Mouse (Mus musculus) urinary bladder, adult 18-20 months (tissue): Measurements from ENCODE around the gene Stk4.
"Not testable (repeated sequence)": the region's sequence is repeated elsewhere in the genome, so short reads cannot be mapped to it uniquely, and the experiment has no call there.

Experiments used
- DNase-seq, 2 experiments: peaks; one replicate each; pipeline ENCODE4 v3.0.0; 2022; ENCODE audit warnings: low spot score in 2 of 2, mixed read lengths in 2 of 2

Gene Stk4

DNA sequence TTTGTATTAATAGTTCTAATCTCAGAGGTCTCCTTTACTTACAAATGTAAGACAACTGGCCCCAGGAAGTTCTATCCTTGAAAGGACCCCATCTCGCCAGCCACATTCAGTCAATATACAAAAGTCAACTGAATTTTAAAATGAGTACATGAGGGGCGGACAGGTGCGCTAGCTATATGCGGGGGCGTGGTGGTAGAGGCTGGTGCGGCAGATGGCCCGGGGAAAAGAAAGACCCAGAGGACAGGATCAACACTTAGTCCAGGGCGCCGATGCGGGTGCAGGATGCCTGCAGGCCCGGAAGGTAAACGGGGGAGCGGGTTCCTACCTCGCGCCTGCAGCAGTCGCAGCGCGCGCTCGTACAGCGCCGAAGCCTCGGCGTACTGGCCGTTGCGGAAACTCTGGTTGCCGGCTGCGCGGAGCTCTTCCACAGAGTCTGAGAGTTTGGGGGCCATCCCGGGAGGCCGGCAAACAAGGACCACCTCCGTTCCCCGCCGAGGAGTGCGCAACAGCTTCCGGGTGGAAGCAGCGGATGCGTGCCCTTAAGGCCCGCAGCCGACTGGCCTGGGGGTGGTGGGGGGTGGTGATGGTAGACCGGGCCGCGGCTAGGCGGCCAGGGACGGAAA lies at the start of gene Stk4:
Gene Stk4, plus strand, starts transcription at position 181 of the 623 bp plus-strand sequence.
- no peak for DNase-seq

- DNase-seq, result no peak
Observed at GRCm38 (mm10) chr2:164022104-164022503, 48.0 kb upstream of the Stk4 start.

DNA sequence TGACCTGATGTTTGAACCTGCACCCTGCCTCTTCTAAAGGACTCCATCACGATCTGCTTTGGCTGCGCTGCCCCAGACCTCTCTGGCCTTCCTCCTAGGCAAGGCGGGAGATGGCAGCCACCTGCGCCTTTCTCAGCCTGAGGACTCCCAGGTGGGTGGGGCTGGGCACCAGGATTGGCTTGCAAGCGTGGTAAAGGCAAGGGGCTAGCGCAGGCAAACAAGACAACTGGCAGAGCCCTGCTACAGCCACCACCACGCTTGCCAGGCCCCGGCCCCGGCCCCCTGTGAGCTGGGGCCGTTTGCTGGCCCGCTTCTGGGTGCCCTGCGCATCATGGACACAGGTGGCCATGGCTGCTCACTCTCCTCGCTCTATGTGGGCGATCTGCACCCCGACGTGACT lies 45.0 kb upstream of the Stk4 start, which contains the start of gene Pabpc1l:
Gene Pabpc1l, plus strand, starts transcription at position 301 of the 400 bp plus-strand sequence.
- DNase-seq, result no peak

DNA sequence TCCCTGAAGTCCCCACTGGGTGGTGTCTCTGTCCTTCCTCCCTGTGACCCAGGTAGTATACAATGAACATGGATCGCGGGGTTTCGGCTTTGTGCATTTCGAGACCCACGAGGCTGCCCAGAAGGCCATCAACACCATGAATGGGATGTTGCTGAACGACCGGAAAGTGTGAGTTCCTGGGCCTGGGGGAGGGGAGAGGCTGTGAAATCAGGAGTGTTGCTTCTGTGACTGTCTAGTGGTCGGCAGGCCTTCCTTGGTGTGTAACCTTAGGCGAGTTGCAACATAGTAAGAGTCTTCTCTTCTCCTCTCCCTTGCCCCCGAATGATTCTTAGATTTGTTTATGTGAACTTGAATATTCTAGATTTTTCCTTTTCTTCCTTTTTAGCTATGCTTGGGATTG lies 39.0 kb upstream of the Stk4 start:
- no peak for DNase-seq

DNA sequence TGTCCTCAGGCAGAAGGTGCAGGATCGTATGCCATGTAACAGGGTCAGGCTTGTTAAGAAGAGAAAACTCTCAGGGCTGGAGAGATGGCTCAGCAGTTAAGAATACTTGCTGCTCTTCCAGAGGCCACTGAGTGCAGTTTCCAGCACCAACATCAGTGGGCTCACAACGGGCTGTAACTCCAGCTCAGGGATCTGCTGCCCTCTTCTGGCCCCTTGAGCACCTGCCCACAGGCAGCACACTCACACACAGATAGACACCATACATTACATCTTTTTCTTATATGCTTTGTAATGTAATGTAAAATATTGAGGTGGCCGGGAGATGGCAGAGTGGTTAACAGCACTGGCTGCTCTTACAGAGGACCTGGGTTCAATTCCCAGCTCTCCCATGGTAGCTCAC lies 37.1 kb upstream of the Stk4 start:
- no peak for DNase-seq

DNA sequence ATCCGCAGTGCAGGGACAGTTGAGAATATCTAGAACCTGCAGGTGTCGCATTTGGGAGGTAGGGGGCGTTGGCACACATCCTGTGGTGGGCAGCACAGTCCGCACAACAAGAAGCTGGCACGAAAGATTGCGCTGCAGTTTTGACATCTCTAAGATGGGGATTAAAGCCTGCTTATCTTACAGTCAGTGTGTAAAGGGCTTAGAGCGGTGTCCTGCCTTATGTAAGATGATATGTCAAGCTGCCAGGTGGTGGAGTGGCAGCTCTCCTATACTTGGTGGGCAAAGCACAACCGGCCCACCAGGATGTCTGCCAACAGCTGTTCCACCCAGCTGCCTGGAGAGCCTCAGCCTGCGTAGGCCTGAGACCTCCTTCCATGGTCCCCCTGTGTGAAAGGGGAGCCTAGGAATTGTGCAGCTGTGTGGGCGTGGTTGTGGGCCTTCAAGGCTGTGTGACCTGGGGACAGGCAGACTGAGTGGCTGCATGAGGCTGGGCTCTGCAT lies 33.6 kb upstream of the Stk4 start:
- DNase-seq, result no peak

DNA sequence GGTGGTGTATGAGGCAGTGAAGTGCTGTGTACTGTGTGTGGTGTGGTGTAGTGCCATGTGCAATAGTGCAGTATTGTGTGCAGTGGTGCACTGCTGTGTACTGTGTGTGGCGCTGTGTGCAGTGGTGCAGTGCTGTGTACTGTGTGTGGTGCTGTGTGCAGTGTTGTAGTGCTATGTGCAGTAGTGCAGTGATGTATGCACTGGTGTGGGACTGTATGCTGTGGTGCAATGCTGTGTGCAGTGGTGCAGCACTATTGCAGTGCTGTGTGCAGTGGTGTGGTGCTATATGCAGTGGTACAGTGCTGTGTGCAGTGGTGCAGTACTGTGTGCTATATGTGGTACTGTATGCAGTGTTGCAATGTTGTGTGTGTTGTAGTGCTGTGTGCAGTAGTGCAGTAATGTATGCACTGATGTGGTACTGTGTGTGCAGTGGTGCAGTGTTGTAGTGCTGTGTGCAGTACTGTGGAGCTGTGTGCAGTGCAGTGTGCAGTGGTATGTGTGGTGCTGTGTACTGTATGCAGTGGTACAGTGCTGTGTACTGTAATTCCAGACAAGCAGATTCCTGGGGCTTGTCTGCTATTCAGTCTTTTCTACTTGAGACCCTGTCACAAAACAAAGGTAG lies 31.6 kb upstream of the Stk4 start:
- no peak for DNase-seq

DNA sequence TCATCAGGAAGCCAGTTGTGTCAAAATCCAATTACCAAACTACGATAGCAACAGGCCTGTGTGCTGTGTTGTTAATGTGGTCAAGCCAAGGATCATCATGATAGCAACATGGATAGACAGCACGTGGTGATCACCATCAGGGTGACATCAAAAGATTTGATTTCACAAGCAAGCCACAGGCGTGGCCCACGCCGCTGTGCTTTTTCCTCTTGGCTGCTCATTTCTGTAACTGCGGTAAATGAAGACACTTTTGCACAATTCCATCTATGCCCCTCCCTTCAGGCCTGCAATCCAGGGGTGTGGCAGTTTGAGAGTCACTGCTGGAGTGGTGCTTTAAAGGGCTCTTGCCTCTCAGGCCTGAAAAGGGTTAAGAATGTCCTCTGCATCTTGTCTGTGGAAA lies 29.2 kb upstream of the Stk4 start:
- DNase-seq, result no peak

DNA sequence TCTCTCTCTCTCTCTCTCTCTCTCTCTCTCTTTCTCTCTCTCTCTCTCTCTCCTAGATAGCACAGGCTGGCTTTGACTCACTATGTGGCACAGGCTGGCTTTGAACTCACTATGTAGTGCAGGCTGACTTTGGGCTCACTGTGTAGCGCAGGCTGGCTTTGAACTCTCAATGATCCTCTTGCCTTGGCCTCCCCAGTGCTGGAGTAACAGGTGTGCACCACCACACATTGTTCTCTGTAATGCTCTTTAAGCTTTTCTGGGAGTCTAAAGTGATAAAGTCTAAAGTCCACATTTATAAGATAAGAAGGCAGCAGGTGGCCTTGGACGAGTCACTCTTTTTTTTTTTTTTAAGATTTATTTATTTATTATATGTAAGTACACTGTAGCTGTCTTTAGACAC lies 28.6 kb upstream of the Stk4 start:
- DNase-seq, result no peak

DNA sequence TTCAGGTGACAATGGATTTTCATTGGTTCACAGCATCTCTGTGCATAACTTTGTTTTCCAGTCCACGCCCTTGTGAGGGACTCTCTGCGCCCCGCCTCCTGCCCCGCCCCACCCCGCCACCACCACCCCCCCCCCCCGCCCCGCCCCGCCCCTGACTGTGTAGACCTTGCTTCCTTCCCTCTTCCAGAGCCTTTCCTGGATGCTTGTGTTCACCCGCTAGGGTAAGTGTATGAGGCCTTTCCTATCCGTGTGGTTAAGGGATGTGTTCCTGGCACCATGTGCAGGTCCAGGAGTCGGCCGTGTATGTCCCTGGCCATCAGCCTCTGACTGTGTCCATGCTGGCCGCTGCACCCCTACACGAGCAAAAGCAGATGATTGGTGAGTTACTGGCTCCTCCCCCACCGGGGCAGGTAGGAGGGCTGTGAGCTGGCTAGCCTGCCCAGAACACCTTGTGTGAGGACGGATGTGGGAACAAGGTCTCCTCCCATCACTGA lies 22.9 kb upstream of the Stk4 start:
- peak in 1 of 2 experiments; percentile 34 for DNase-seq

GRCm38 (mm10) chr2:164053767-164054166 lies 16.4 kb upstream of the Stk4 start:
- DNase-seq, result no peak

GRCm38 (mm10) chr2:164054671-164055070 lies 15.5 kb upstream of the Stk4 start:
- DNase-seq, result no peak

DNA sequence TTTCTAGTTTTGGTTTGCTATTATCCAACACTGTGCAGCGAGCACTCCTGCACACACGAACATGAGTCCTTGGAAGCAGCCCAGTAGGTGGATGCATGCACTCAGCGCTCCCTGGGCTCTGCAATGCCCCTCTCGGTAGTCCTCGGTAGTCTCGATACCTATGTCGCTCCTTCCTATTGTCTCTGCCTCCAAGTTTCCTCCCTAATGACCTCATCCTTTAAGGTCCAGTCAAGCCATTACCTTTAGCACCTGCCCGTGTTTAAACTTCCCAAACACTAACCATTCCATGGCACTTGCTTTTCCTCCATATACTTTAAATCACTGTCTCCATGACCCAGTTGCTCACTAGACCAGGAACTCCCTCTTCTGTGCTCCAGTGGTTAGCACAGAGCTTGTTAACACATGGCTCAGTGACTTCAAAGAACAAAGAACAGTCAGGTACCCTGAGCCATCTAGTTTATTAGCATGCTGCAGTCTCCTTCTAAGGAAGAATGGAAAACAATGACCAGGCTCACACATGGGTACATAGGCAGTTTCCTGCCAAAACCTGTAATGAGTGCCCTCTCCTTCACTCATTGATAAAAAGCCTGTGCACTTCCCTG lies 10.4 kb upstream of the Stk4 start:
- DNase-seq, result no peak

- DNase-seq, result peak; percentile 94 to 97
Observed at GRCm38 (mm10) chr2:164070765-164071436, 779 bp downstream of the Stk4 start, which contains the start of gene Tomm34. TSS of gene Tomm34 (minus strand) at chr2:164071169.

GRCm38 (mm10) chr2:164071437-164071820 lies 1.3 kb downstream of the Stk4 start:
- not testable (repeated sequence) for DNase-seq

GRCm38 (mm10) chr2:164072109-164072508 lies 2.0 kb downstream of the Stk4 start:
- no peak for DNase-seq

DNA sequence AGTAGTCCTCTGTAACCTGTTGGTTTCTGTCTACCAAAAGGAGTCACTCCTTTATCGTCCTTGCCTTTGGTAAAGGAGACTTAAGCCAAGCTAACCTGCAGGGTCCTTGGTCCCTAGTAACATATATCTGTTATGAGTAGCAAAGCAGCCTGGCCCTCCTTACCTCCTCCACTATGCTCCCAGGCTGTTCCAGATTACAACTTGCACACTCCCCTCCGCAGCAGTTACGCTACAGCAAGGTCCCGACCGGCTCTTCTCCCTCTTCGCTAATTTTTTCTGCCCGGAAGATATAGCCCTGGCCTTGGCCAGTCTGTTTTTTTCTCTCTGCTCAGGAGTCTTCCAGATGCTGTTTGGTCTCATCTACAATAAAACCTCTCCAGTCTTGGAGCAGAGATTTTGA lies 3.0 kb downstream of the Stk4 start:
- no peak for DNase-seq

- DNase-seq, result peak; percentile 96 to 97
Observed at GRCm38 (mm10) chr2:164073918-164074578, 3.9 kb downstream of the Stk4 start.

DNA sequence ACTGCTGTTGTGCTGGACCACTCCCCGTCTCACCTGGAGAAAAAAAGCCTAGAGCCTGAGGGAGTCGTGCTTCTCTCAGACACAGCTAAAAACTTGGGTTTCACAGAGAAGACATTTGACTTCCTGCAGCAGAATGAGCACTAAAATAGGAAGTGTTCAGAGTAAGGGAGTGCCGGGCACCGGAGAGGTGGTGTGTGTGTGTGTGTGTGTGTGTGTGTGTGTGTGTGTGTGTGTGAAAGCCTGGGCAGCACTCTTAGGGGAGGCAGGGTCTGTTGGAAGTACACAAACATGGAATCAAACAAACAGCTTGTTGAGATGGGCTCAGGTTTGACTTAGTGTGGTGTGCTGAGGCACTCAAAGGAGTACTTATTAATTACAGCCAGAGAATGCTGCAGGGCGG lies 5.0 kb downstream of the Stk4 start:
- no peak for DNase-seq

DNA sequence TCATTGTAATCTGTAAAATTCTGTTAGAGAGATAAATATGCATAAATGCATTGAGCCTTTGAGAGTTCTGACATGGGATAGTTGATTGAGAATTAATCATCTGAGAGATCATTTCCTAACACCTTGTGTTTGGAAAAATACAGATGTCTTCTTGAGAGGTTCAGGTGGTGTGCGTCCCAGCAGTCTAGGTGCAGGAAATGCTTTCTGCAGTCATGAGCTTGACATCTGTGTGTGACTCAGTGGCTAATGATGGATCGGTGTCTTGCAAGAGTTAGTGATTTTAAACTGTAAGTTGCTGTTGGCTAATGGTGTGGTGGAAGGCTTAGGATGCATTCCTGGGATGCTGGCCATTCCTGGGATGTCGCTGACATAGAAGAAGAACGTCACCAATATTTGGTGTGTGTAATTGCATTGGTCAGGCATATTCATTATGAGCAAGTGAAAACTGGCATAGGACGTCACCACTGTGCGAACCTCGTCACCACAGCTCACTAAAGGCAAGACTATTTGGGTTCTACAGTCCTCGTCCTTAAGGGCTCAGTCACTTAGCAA lies 6.8 kb downstream of the Stk4 start:
- no peak for DNase-seq

DNA sequence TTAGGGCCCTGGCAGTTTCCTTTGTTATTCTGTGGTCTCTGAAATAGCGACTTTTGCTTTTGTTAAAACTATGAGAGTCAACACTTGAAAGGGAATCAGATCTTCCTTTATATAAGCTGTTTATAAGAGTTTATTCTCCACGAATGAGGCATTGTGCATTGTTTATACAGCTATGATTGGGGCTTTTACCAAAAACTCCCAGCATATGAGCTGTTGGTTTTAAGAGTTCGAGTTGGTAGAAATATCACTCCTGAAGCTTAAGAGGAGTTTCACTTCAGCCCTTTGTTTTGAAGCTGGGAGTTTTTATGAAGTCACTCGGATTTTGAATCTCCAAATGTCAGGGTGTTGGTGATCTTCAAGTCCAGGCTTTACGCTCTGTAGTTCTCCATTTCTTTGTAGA lies 7.8 kb downstream of the Stk4 start:
- no peak for DNase-seq
